Mouse (Mus musculus) liver, postnatal 0 days (tissue): Measurements from ENCODE around the gene 2010003K11Rik. TPM values are rescaled to one million over a fixed set of nuclear protein-coding genes. Genes with fewer than 3 reads are reported as not detected.
"Not testable (repeated sequence)": the region's sequence is repeated elsewhere in the genome, so short reads cannot be mapped to it uniquely, and the experiment has no call there.

Experiments used
- ATAC-seq: fragments of 200-750 bp; cut with Nextera tagmentation; 2 replicates; pipeline ENCODE4 v1.8.0; 2017; ENCODE audit warnings: mild to moderate bottlenecking, moderate library complexity
- DNase-seq: peaks from one replicate; pipeline ENCODE4 v3.0.0-alpha.2; 2016
- H3K27ac ChIP-seq: fragments of 300-500 bp; sonication (generic); 2 replicates; pipeline ENCODE4 v1.5.1; 2014; ENCODE audit warnings: antibody characterized with exemption, moderate library complexity, mild to moderate bottlenecking, low read depth
- H3K27me3 ChIP-seq: fragments of 300-500 bp; sonication (generic); 2 replicates; pipeline ENCODE4 v1.6.1; 2014; ENCODE audit warnings: low read length, control low read depth, mixed read lengths; ENCODE audit not compliant: insufficient read depth
- H3K36me3 ChIP-seq: fragments of 300-500 bp; sonication (generic); replicated peaks from 2 replicates; pipeline ENCODE4 v1.6.1; 2014; ENCODE audit warnings: mild to moderate bottlenecking, control low read depth, low read length, moderate library complexity, mixed read lengths; ENCODE audit not compliant: insufficient read depth
- H3K4me1 ChIP-seq: fragments of 300-500 bp; sonication (generic); 2 replicates; pipeline ENCODE4 v1.6.1; 2014; ENCODE audit warnings: antibody characterized with exemption, mild to moderate bottlenecking, control low read depth; ENCODE audit not compliant: insufficient read depth
- H3K4me2 ChIP-seq: fragments of 300-500 bp; sonication (generic); 2 replicates; pipeline ENCODE4 v1.6.1; 2014; ENCODE audit warnings: low read depth, mild to moderate bottlenecking, low read length, moderate library complexity, mixed read lengths
- H3K4me3 ChIP-seq: fragments of 300-500 bp; sonication (generic); 2 replicates; pipeline ENCODE4 v1.5.1; 2014; ENCODE audit warnings: low read depth, low read length
- H3K9ac ChIP-seq: fragments of 300-500 bp; sonication (generic); replicated peaks from 2 replicates; pipeline ENCODE4 v1.6.1; 2014; ENCODE audit warnings: mild to moderate bottlenecking, moderate library complexity
- H3K9me3 ChIP-seq: fragments of 300-500 bp; sonication (generic); 2 replicates; pipeline ENCODE4 v1.6.1; 2016; ENCODE audit warnings: mild to moderate bottlenecking, control low read depth, low read length, mixed read lengths
- CTCF ChIP-seq: sonication (generic); IDR thresholded peaks from 2 replicates; pipeline ENCODE4 v1.5.1; 2016; ENCODE audit warnings: antibody characterized with exemption, low read depth
- EP300 ChIP-seq: IDR thresholded peaks from 2 replicates; pipeline ENCODE4 v1.6.1; 2016; ENCODE audit warnings: antibody characterized with exemption, low read depth, mild to moderate bottlenecking
- WGBS: fragments of 180-500 bp; shearing (Covaris S2); extraction: QIAGEN DNeasy Blood & Tissue Kit; methylation state at CpG from one replicate; pipeline ENCODE4 v1.1.7; 2014; ENCODE audit not compliant: insufficient replicate concordance; 5-methylcytosine and 5-hydroxymethylcytosine counted together
- polyA plus RNA-seq: library from polyadenylated mRNA; unstranded; fragments of >200 nt; fragmentation: Nextera tagmentation; extraction: Ambion mirVana; gene quantifications from 2 replicates; pipeline ENCODE4 v1.2.1, GENCODE M21; 2015

2010003K11Rik gene
- polyA plus RNA-seq, 1 experiment from 2014 or later: 5.8 TPM

- H3K9me3 ChIP-seq: no peaks in the 10 kb centered on the region
- H3K27ac ChIP-seq: no peak overlapping the region
- DNase-seq (no peak), ATAC-seq (no peak)
- no peaks in the 10 kb centered on the region for H3K27me3 ChIP-seq
- no peaks in the 10 kb centered on the region for H3K36me3 ChIP-seq
- H3K9ac ChIP-seq: no peak overlapping the region
- H3K4me1 ChIP-seq: no peaks in the 10 kb centered on the region; the same call in 1 of the 2 replicates
- no peak overlapping the region for H3K4me2 ChIP-seq
- H3K4me3 ChIP-seq: no peak overlapping the region
- no peak for TF ChIP-seq EP300
- no peak for TF ChIP-seq CTCF
- WGBS: 80% methylated on average over 15 of the region's 15 CpGs
Measured at GRCm38 (mm10) chr19:4455071-4455800, 43.1 kb downstream of the 2010003K11Rik start.

GRCm38 (mm10) chr19:4454040-4454439 is 44.3 kb downstream of the 2010003K11Rik start:
- not testable (repeated sequence) for ATAC-seq, H3K36me3 ChIP-seq, H3K4me3 ChIP-seq, H3K27me3 ChIP-seq, H3K9ac ChIP-seq, H3K4me2 ChIP-seq, H3K9me3 ChIP-seq, H3K4me1 ChIP-seq, DNase-seq, H3K27ac ChIP-seq
- 35% methylated on average over 1 of the region's 1 CpGs for WGBS

GRCm38 (mm10) chr19:4452525-4452924 is 45.9 kb downstream of the 2010003K11Rik start:
- Histone ChIP-seq H3K9me3 (no peaks in the 10 kb centered on the region), H3K27ac (no peak overlapping the region), H3K4me3 (no peak overlapping the region), H3K4me1 (no peaks in the 10 kb centered on the region; the same call in 1 of the 2 replicates), H3K36me3 (no peaks in the 10 kb centered on the region), H3K9ac (no peak overlapping the region), H3K27me3 (no peaks in the 10 kb centered on the region), H3K4me2 (no peak overlapping the region)
- WGBS: 64% methylated on average over 4 of the region's 4 CpGs
- no peak for DNase-seq
- ATAC-seq: no peak
- TF ChIP-seq EP300 (no peak), CTCF (no peak)

GRCm38 (mm10) chr19:4451965-4452364 is 46.4 kb downstream of the 2010003K11Rik start:
- Histone ChIP-seq H3K27me3 (no peaks in the 10 kb centered on the region), H3K9me3 (no peaks in the 10 kb centered on the region), H3K4me1 (no peaks in the 10 kb centered on the region), H3K4me2 (no peak overlapping the region), H3K9ac (no peak overlapping the region), H3K36me3 (no peaks in the 10 kb centered on the region), H3K27ac (no peak overlapping the region), H3K4me3 (no peak overlapping the region)
- WGBS: 59% methylated on average over 5 of the region's 5 CpGs
- no peak for TF ChIP-seq CTCF
- TF ChIP-seq EP300: no peak
- no peak for ATAC-seq
- DNase-seq: no peak

GRCm38 (mm10) chr19:4451098-4451497 is 47.3 kb downstream of the 2010003K11Rik start:
- H3K4me1 ChIP-seq: no peaks in the 10 kb centered on the region
- WGBS: 51% methylated on average over 8 of the region's 8 CpGs

GRCm38 (mm10) chr19:4450666-4451065 is 47.7 kb downstream of the 2010003K11Rik start:
- Histone ChIP-seq H3K27ac (no peak overlapping the region), H3K4me2 (no peak overlapping the region), H3K36me3 (no peaks in the 10 kb centered on the region), H3K9ac (no peak overlapping the region), H3K4me3 (no peak overlapping the region), H3K4me1 (no peaks in the 10 kb centered on the region), H3K27me3 (no peaks in the 10 kb centered on the region), H3K9me3 (no peaks in the 10 kb centered on the region)
- DNase-seq (no peak), ATAC-seq (no peak)
- WGBS: 57% methylated on average over 5 of the region's 5 CpGs
- TF ChIP-seq EP300 (no peak), CTCF (no peak)

More at GRCm38 (mm10) chr19:4451098-4451497, 47.3 kb downstream of the 2010003K11Rik start:
- Histone ChIP-seq H3K27me3 (no peaks in the 10 kb centered on the region), H3K4me2 (no peak overlapping the region), H3K4me3 (no peak overlapping the region), H3K9me3 (no peaks in the 10 kb centered on the region), H3K27ac (no peak overlapping the region), H3K9ac (no peak overlapping the region), H3K36me3 (no peaks in the 10 kb centered on the region)
- no peak for DNase-seq
- ATAC-seq: no peak
- TF ChIP-seq EP300 (no peak), CTCF (no peak)
